ENCODE assay signal across 28 mouse cellular contexts in genomic region chr8:125880447-125880846, GRCm38 (mm10). TPM values are rescaled to one million over a fixed set of nuclear protein-coding genes. Genes with fewer than 3 reads are reported as not detected.
DNase-seq lines count a peak whose midpoint lies in the region; ATAC-seq lines count a peak whose summit lies in the region.
"Had no signal": no experiment of that assay in that cellular context is flagged by ENCODE, and none has a peak within 500 bp of the region (broad histone marks: within the 10 kb centered on the region; RNA-seq: fewer than 3 reads in every experiment).

No protein-coding gene starts in this region.

- H3K4me3 ChIP-seq in heart, embryonic 14.5 days (ENCODE audit: control insufficient read depth in 1 of 2, insufficient read depth in 1 of 2, low read depth in 1 of 2, low read length in 2 of 2), result no peak overlapping the region
- no peak overlapping the region for H3K4me3 ChIP-seq in heart, embryonic 11.5 days (ENCODE audit: low read depth, low read length)
- H3K4me3 ChIP-seq in heart, embryonic 10.5 days, result no peak overlapping the region
- H3K4me3 ChIP-seq: forebrain, embryonic 13.5 days; hindbrain, embryonic 10.5 days; hindbrain, embryonic 15.5 days had no signal

- no peaks in the 10 kb centered on the region for H3K36me3 ChIP-seq in heart, embryonic 14.5 days (ENCODE audit: control insufficient read depth, insufficient read depth, low read length)
- H3K36me3 ChIP-seq in heart, embryonic 11.5 days (ENCODE audit: control insufficient read depth, insufficient read depth, low read length), result no peaks in the 10 kb centered on the region
- no peaks in the 10 kb centered on the region for H3K36me3 ChIP-seq in heart, embryonic 10.5 days
- H3K36me3 ChIP-seq: hindbrain, embryonic 10.5 days had no signal

- H3K27me3 ChIP-seq in heart, embryonic 14.5 days (ENCODE audit: control insufficient read depth, insufficient read depth, low read length), result no peaks in the 10 kb centered on the region
- no peaks in the 10 kb centered on the region for H3K27me3 ChIP-seq in heart, embryonic 11.5 days (ENCODE audit: control insufficient read depth, insufficient read depth, low read length)
- H3K27me3 ChIP-seq in heart, embryonic 10.5 days (ENCODE audit: insufficient read depth, poor library complexity, severe bottlenecking), result no peaks in the 10 kb centered on the region
- H3K27me3 ChIP-seq: forebrain, embryonic 13.5 days; hindbrain, embryonic 15.5 days had no signal

- H3K4me2 ChIP-seq in heart, embryonic 14.5 days (ENCODE audit: low read length), result no peak overlapping the region
- no peak overlapping the region for H3K4me2 ChIP-seq in heart, embryonic 11.5 days
- H3K4me2 ChIP-seq: forebrain, embryonic 13.5 days; hindbrain, embryonic 15.5 days had no signal

- ATAC-seq in heart, embryonic 14.5 days (ENCODE audit: insufficient number of reproducible peaks, insufficient read depth, low FRiP score, low read depth), result 0 out of 2 replicates have a peak, but pooled peaks have one; percentile 22
- ATAC-seq in heart, embryonic 11.5 days (replicated peaks; ENCODE audit: insufficient number of reproducible peaks, low FRiP score, low TSS enrichment), result no peak
- ATAC-seq: forebrain, embryonic 13.5 days; inflammation-experienced regulatory T-cells, adult 6 months; midbrain, embryonic 16.5 days; Patski had no signal

- H3K9me3 ChIP-seq in heart, embryonic 14.5 days (ENCODE audit: control insufficient read depth, low read length), result 0 out of 2 replicates have a peak, but pooled peaks cover 3% of the 10 kb centered on the region
- H3K9me3 ChIP-seq in heart, embryonic 11.5 days (replicated peaks; ENCODE audit: control insufficient read depth, low read length), result no peaks in the 10 kb centered on the region; the same call in 1 of the 2 replicates
- no peaks in the 10 kb centered on the region; the same call in 1 of the 2 replicates for H3K9me3 ChIP-seq in heart, embryonic 10.5 days
- H3K9me3 ChIP-seq: hindbrain, embryonic 10.5 days; hindbrain, embryonic 15.5 days had no signal

- peaks cover 2 to 5% of the 10 kb centered on the region in 2 experiments; a peak in 1 of 4 replicates for H3K4me1 ChIP-seq in heart, embryonic 14.5 days (ENCODE audit: control insufficient read depth in 2 of 2, insufficient read depth in 2 of 2, low read length in 2 of 2)
- H3K4me1 ChIP-seq in heart, embryonic 11.5 days (ENCODE audit: control insufficient read depth, insufficient read depth, low read length), result peaks cover 6% of the 10 kb centered on the region; the same call in 1 of the 2 replicates
- peaks cover 16% of the 10 kb centered on the region for H3K4me1 ChIP-seq in heart, embryonic 10.5 days
- H3K4me1 ChIP-seq: forebrain, embryonic 13.5 days; hindbrain, embryonic 15.5 days had no signal

- WGBS in heart, embryonic 14.5 days, result 38% methylated on average over 4 of the region's 4 CpGs
- WGBS in heart, embryonic 11.5 days (ENCODE audit: insufficient replicate concordance), result 57% methylated on average over 4 of the region's 4 CpGs
- WGBS in heart, embryonic 10.5 days, result 62% methylated on average over 4 of the region's 4 CpGs

- H3K9ac ChIP-seq in heart, embryonic 14.5 days (ENCODE audit: low read length), result no peak overlapping the region
- no peak overlapping the region for H3K9ac ChIP-seq in heart, embryonic 11.5 days (ENCODE audit: low read depth, low read length)
- H3K9ac ChIP-seq: forebrain, embryonic 13.5 days; hindbrain, embryonic 15.5 days; liver, embryonic 14.5 days had no signal

- peak; percentile 45 for DNase-seq in heart, postnatal 4 days
- no peak for DNase-seq in heart, embryonic 10.5 days (ENCODE audit: low spot score)
- peak; percentile 45 for DNase-seq in lung, postnatal 10 days
- DNase-seq in lung, postnatal 36 days, result no peak
- no peak for DNase-seq in kidney, postnatal 14 days
- DNase-seq: adrenal gland, postnatal 10 days; cerebellum, adult 11 months; cerebellum, adult 9-10 months; cerebellum, postnatal 36 days; gastrocnemius, postnatal 10 days; kidney, adult 11 months; kidney, postnatal 25 days; liver; thymus, adult 2 months; thymus, postnatal 36 days had no signal

- peak overlapping the region in 1 of 2 experiments; percentile 36; a peak in 1 of 4 replicates for H3K27ac ChIP-seq in heart, embryonic 14.5 days (replicated peaks in 1 of 2; ENCODE audit: control insufficient read depth in 1 of 2, insufficient read depth in 1 of 2, low read depth in 2 of 2, low read length in 2 of 2)
- no peak overlapping the region for H3K27ac ChIP-seq in heart, embryonic 11.5 days (ENCODE audit: low read depth, low read length)
- H3K27ac ChIP-seq in heart, embryonic 10.5 days, result no peak overlapping the region
- H3K27ac ChIP-seq: forebrain, embryonic 13.5 days; hindbrain, embryonic 10.5 days; hindbrain, embryonic 15.5 days; liver, embryonic 14.5 days had no signal

RNA-seq across cellular contexts. Expression of gene Pcnx2, which starts 17.7 kb away (rescaled TPM):
- 0.11 TPM in 1 of 2 replicates, not detected in the other for polyA plus RNA-seq in heart, embryonic 14.5 days (2014; fragmentation: Nextera tagmentation; extraction: Ambion mirVana)
- polyA plus RNA-seq in heart, embryonic 11.5 days (2014; fragmentation: Nextera tagmentation; extraction: Ambion mirVana), result 0.06 and 0.27 TPM in 2 replicates
- total RNA-seq in heart, postnatal 4 days (2021), result under 1 TPM; 0.38 to 0.41 TPM
- 0.17 and 0.44 TPM in 2 replicates for polyA plus RNA-seq in heart, embryonic 10.5 days (2016; fragmentation: Nextera tagmentation; extraction: Ambion mirVana)
- total RNA-seq: MEL; neutrophil, adult 5-6 weeks had no signal
- polyA plus RNA-seq: limb, embryonic 11.5 days had no signal

RNA-seq across cellular contexts. Expression of gene Map3k21, which starts 29.8 kb away (rescaled TPM):
- polyA plus RNA-seq in heart, embryonic 14.5 days (2014; fragmentation: Nextera tagmentation; extraction: Ambion mirVana), result 0.04 and 0.13 TPM in 2 replicates
- 0.06 and 0.10 TPM in 2 replicates for polyA plus RNA-seq in heart, embryonic 11.5 days (2014; fragmentation: Nextera tagmentation; extraction: Ambion mirVana)
- under 1 TPM; 0.36 TPM for total RNA-seq in heart, postnatal 4 days (2021)
- polyA plus RNA-seq in heart, embryonic 10.5 days (2016; fragmentation: Nextera tagmentation; extraction: Ambion mirVana), result 0.09 and 0.15 TPM in 2 replicates
- total RNA-seq: MEL; neutrophil, adult 5-6 weeks had no signal
- polyA plus RNA-seq: inflammation-experienced regulatory T-cells, adult 6 months; limb, embryonic 11.5 days; neural tube, embryonic 11.5 days had no signal

Comparison
In these comparisons a context has a peak if more than half of its experiments do, and no peak if none do; other contexts are left out.
1. DNase-seq: peak in heart, postnatal 4 days (single experiment) and lung, postnatal 10 days (single experiment); none in heart, embryonic 10.5 days (single experiment), lung, postnatal 36 days (single experiment) and kidney, postnatal 14 days (single experiment).